Mouse (Mus musculus) cerebellum, adult 18-20 months (tissue): Measurements from ENCODE around the gene Kndc1.

ENCODE experiments used
- DNase-seq, 2 experiments: peaks; one replicate each; pipeline ENCODE4 v3.0.0; 2021

The Kndc1 gene

DNA sequence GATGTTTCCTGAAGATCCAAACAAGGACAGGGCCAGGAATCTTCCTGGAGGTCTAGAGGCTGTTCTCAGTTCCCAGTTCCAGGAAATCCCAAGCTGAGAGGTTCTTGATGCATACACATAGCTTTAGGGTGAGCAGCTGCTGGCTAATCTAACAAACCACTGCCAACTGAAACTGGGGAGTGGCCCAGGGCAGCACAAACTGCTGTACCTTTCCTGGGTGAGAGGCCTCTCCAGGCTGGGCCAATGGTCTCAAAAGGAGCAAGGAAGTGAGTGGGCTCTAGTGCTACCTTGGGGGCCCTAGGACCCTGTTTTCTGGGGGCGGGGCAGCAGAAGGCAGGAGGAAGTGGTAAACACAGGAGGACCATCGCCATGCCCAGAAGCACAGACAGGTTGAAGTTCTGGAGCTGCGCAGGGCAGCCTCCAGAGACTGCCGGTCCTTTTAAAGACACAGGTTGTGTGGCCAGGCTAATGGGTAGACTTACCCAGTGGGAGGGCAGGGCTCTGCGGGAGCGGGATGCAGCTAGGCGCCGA, 96.4 kb downstream of the Kndc1 start:
- no peak for DNase-seq
